Mouse (Mus musculus): ENCODE measurements around the gene Dock1. TPM values are rescaled to one million over a fixed set of nuclear protein-coding genes. Genes with fewer than 3 reads are reported as not detected.

Dock1 gene
- polyA plus RNA-seq, 1 experiment, result not detected

DNA sequence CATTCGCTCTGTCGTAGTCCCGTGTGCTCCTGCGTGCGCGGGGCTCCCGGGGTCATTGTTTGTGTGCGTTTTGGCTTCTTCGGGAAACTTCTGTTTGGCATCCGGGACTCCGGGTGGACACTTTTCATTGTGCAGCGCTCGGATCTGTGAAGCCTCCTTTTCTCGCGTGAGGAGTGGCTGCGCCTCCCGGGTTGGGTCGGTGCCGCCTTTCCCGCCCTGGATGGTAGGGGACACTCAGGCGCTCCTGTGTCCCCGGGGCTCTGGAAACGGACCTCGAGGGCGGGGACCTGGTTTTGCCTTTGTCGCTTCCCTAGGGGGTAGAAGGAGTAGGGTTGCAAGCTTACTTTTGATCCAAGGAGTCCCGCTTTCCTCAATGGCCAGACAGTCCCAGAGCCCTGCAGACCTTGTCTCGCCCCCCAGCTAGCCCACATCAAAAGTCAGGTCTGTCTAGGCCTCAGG is 578 bp downstream of the Dock1 start:
- Histone ChIP-seq H3K27ac (ENCODE audit: insufficient read depth, low read depth, low read length) (no peak overlapping the region), H3K4me1 (ENCODE audit: control insufficient read depth, insufficient read depth, low read length) (peaks cover 19% of the 10 kb centered on the region), H3K4me3 (ENCODE audit: insufficient read depth, low read depth, low read length) (peak overlapping the region; percentile 62)
- TF ChIP-seq POLR2A (IDR thresholded peaks at IDR 0.05; ENCODE audit: insufficient read depth, low read depth, low read length), result no peak
- no peak for TF ChIP-seq CTCF (IDR thresholded peaks at IDR 0.05; ENCODE audit: insufficient read depth, low read depth, low read length)
- 10% methylated on average over 28 of the region's 28 CpGs for WGBS

- WGBS, result 68% methylated on average over 7 of the region's 7 CpGs
- Histone ChIP-seq H3K27ac (ENCODE audit: insufficient read depth, low read depth, low read length) (no peak overlapping the region), H3K4me1 (ENCODE audit: control insufficient read depth, insufficient read depth, low read length) (peaks cover 19% of the 10 kb centered on the region), H3K4me3 (ENCODE audit: insufficient read depth, low read depth, low read length) (peak overlapping the region; percentile 62)
- TF ChIP-seq CTCF (IDR thresholded peaks at IDR 0.05; ENCODE audit: insufficient read depth, low read depth, low read length) (no peak), POLR2A (IDR thresholded peaks at IDR 0.05; ENCODE audit: insufficient read depth, low read depth, low read length) (no peak)
Measured at GRCm38 (mm10) chr7:134671467-134671901, 1.0 kb downstream of the Dock1 start.

DNA sequence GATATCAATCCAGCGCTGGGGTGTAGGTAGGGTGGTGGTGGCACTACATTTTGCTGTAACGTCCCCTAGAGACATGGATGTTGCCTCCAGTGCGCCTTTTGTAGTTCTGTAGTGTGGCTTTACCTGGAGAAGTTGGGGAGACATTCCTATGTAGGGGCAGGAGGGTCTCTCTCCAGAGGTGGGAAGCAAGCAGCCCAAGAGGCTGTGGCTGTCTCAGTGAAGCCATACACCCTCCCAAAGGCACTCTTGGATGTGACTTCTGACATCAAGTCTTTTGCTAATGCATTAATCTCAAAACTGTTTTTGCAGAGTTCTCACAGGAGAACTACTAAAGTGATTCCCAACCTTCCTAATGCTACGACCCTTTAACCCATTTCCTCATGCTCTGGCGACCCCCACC is 2.7 kb downstream of the Dock1 start:
- TF ChIP-seq CTCF (IDR thresholded peaks at IDR 0.05; ENCODE audit: insufficient read depth, low read depth, low read length) (no peak), POLR2A (IDR thresholded peaks at IDR 0.05; ENCODE audit: insufficient read depth, low read depth, low read length) (no peak)

GRCm38 (mm10) chr7:134673952-134674351 is 3.5 kb downstream of the Dock1 start:
- TF ChIP-seq POLR2A (IDR thresholded peaks at IDR 0.05; ENCODE audit: insufficient read depth, low read depth, low read length) (no peak), CTCF (IDR thresholded peaks at IDR 0.05; ENCODE audit: insufficient read depth, low read depth, low read length) (no peak)
- Histone ChIP-seq H3K4me3 (ENCODE audit: insufficient read depth, low read depth, low read length) (no peak overlapping the region), H3K27ac (ENCODE audit: insufficient read depth, low read depth, low read length) (no peak overlapping the region), H3K4me1 (ENCODE audit: control insufficient read depth, insufficient read depth, low read length) (peaks cover 19% of the 10 kb centered on the region)
- 30% methylated on average over 9 of the region's 9 CpGs for WGBS

More for the DNA sequence above, 2.7 kb downstream of the Dock1 start:
- WGBS, result 89% methylated on average over 5 of the region's 5 CpGs
- Histone ChIP-seq H3K4me1 (ENCODE audit: control insufficient read depth, insufficient read depth, low read length) (peaks cover 19% of the 10 kb centered on the region), H3K4me3 (ENCODE audit: insufficient read depth, low read depth, low read length) (no peak overlapping the region), H3K27ac (ENCODE audit: insufficient read depth, low read depth, low read length) (no peak overlapping the region)

- WGBS, result 59% methylated on average over 4 of the region's 4 CpGs
- Histone ChIP-seq H3K4me1 (ENCODE audit: control insufficient read depth, insufficient read depth, low read length) (peaks cover 18% of the 10 kb centered on the region), H3K27ac (ENCODE audit: insufficient read depth, low read depth, low read length) (no peak overlapping the region), H3K4me3 (ENCODE audit: insufficient read depth, low read depth, low read length) (no peak overlapping the region)
- TF ChIP-seq CTCF (IDR thresholded peaks at IDR 0.05; ENCODE audit: insufficient read depth, low read depth, low read length), result no peak
Measured at GRCm38 (mm10) chr7:134677852-134678251, 7.4 kb downstream of the Dock1 start.

- no peak overlapping the region for H3K4me3 ChIP-seq (ENCODE audit: insufficient read depth, low read depth, low read length)
- peaks cover 8% of the 10 kb centered on the region for H3K4me1 ChIP-seq (ENCODE audit: control insufficient read depth, insufficient read depth, low read length)
- H3K27ac ChIP-seq (ENCODE audit: insufficient read depth, low read depth, low read length), result no peak overlapping the region
- TF ChIP-seq POLR2A (IDR thresholded peaks at IDR 0.05; ENCODE audit: insufficient read depth, low read depth, low read length) (no peak), CTCF (IDR thresholded peaks at IDR 0.05; ENCODE audit: insufficient read depth, low read depth, low read length) (no peak)
- 62% methylated on average over 13 of the region's 13 CpGs for WGBS
Measured at GRCm38 (mm10) chr7:134679314-134680158, 9.1 kb downstream of the Dock1 start.

- TF ChIP-seq CTCF (IDR thresholded peaks at IDR 0.05; ENCODE audit: insufficient read depth, low read depth, low read length), result no peak
- TF ChIP-seq POLR2A (IDR thresholded peaks at IDR 0.05; ENCODE audit: insufficient read depth, low read depth, low read length), result no peak
- Histone ChIP-seq H3K4me3 (ENCODE audit: insufficient read depth, low read depth, low read length) (no peak overlapping the region), H3K27ac (ENCODE audit: insufficient read depth, low read depth, low read length) (no peak overlapping the region), H3K4me1 (ENCODE audit: control insufficient read depth, insufficient read depth, low read length) (peaks cover 7% of the 10 kb centered on the region; the same call in 1 of the 2 replicates)
- WGBS, result 76% methylated on average over 2 of the region's 2 CpGs
Measured at GRCm38 (mm10) chr7:134680161-134680560, 9.7 kb downstream of the Dock1 start.

- Histone ChIP-seq H3K4me1 (ENCODE audit: control insufficient read depth, insufficient read depth, low read length) (peaks cover 7% of the 10 kb centered on the region; the same call in 1 of the 2 replicates), H3K4me3 (ENCODE audit: insufficient read depth, low read depth, low read length) (no peak overlapping the region), H3K27ac (ENCODE audit: insufficient read depth, low read depth, low read length) (no peak overlapping the region)
- 93% methylated on average over 12 of the region's 12 CpGs for WGBS
- TF ChIP-seq POLR2A (IDR thresholded peaks at IDR 0.05; ENCODE audit: insufficient read depth, low read depth, low read length), result no peak
- no peak for TF ChIP-seq CTCF (IDR thresholded peaks at IDR 0.05; ENCODE audit: insufficient read depth, low read depth, low read length)
Measured at GRCm38 (mm10) chr7:134681729-134682527, 11.5 kb downstream of the Dock1 start.

GRCm38 (mm10) chr7:134688332-134688731 is 17.9 kb downstream of the Dock1 start:
- 97% methylated on average over 6 of the region's 6 CpGs for WGBS
- Histone ChIP-seq H3K27ac (ENCODE audit: insufficient read depth, low read depth, low read length) (no peak overlapping the region), H3K4me1 (ENCODE audit: control insufficient read depth, insufficient read depth, low read length) (no peaks in the 10 kb centered on the region), H3K4me3 (ENCODE audit: insufficient read depth, low read depth, low read length) (no peak overlapping the region)
- TF ChIP-seq CTCF (IDR thresholded peaks at IDR 0.05; ENCODE audit: insufficient read depth, low read depth, low read length) (no peak), POLR2A (IDR thresholded peaks at IDR 0.05; ENCODE audit: insufficient read depth, low read depth, low read length) (no peak)
